Mouse (Mus musculus) thymus, postnatal 0 days (tissue): ENCODE data around the gene Htr6. TPM values are rescaled to one million over a fixed set of nuclear protein-coding genes. Genes with fewer than 3 reads are reported as not detected.

ENCODE experiments used
- polyA plus RNA-seq: library from polyadenylated mRNA; unstranded; fragments of >200 nt; fragmentation: Nextera tagmentation; extraction: Ambion mirVana; gene quantifications from 2 replicates; pipeline ENCODE4 v1.2.1, GENCODE M21; 2015

Htr6 gene
- polyA plus RNA-seq, 1 experiment from 2014 or later: not detected

Other genes with a start within 250 kb of the Htr6 start
- gene Pla2g5, start 212.1 kb downstream of the Htr6 start, polyA plus RNA-seq: 0.16 and 0.17 TPM in 2 replicates
- gene Gm13030, start 201.6 kb downstream of the Htr6 start, polyA plus RNA-seq: not detected in 2 replicates
- 1.1 and 1.2 TPM in 2 replicates for gene Pla2g2e, start 197.6 kb downstream of the Htr6 start, polyA plus RNA-seq
- gene Otud3, start 161.6 kb downstream of the Htr6 start, polyA plus RNA-seq: 3.9 and 4.4 TPM in 2 replicates
- gene Rnf186, start 108.5 kb downstream of the Htr6 start, polyA plus RNA-seq: 0.61 and 1.1 TPM in 2 replicates
- gene Tmco4, start 102.7 kb downstream of the Htr6 start, polyA plus RNA-seq: 10.7 and 11.4 TPM in 2 replicates
- 19.8 and 20.9 TPM in 2 replicates for gene Nbl1, start 17.4 kb upstream of the Htr6 start, polyA plus RNA-seq
- gene Minos1, start 55.5 kb upstream of the Htr6 start, polyA plus RNA-seq: 777 and 795 TPM in 2 replicates
- gene Capzb, start 117.3 kb upstream of the Htr6 start, polyA plus RNA-seq: 415 and 425 TPM in 2 replicates
- gene Pqlc2, start 235.1 kb upstream of the Htr6 start, polyA plus RNA-seq: 13.5 and 14.5 TPM in 2 replicates
- 68.9 and 75.5 TPM in 2 replicates for gene Akr7a5, start 235.2 kb upstream of the Htr6 start, polyA plus RNA-seq